Mouse (Mus musculus) megakaryocyte, embryonic 14.5 days (primary cell): Measurements from ENCODE around the gene Bhlhe23.

Experiments
- FLI1 ChIP-seq: IDR thresholded peaks from 2 replicates; pipeline ENCODE4 v1.6.1; 2012; ENCODE audit warnings: low read length, inconsistent platforms, mixed read lengths
- GATA1 ChIP-seq: IDR thresholded peaks from 3 replicates; pipeline ENCODE4 v1.6.1; 2012; ENCODE audit warnings: mixed read lengths, low read length, inconsistent platforms, borderline replicate concordance

GRCm38 (mm10) chr2:180725856-180726629 lies 50.7 kb downstream of the Bhlhe23 start:
- TF ChIP-seq GATA1 (no peak), FLI1 (no peak)
